Mouse (Mus musculus) G1E (cell line): ENCODE results near the gene Slc16a8.

Experiments used
- CTCF ChIP-seq: IDR thresholded peaks from 2 replicates; pipeline ENCODE4 v1.5.1; 2012; ENCODE audit warnings: low read depth, low read length, inconsistent platforms, mixed read lengths
- GATA1 ChIP-seq: IDR thresholded peaks from 2 replicates; pipeline ENCODE4 v1.6.1; 2012; ENCODE audit warnings: borderline replicate concordance, low read length, inconsistent platforms, mixed read lengths

- TF ChIP-seq GATA1 (no peak), CTCF (no peak)
These were observed 9.2 kb downstream of the Slc16a8 start for GRCm38 (mm10) chr15:79245321-79245720.
